Mouse (Mus musculus) embryo, embryonic 10.5 days (tissue): ENCODE results near the gene Micall1.
A peak's percentile ranks its signal among the peaks of the same experiment; 100 is the strongest.

ENCODE experiments used
- DNase-seq: peaks from one replicate; pipeline ENCODE4 v3.0.0-alpha.2; 2015; ENCODE audit warnings: low spot score

The Micall1 gene

DNA sequence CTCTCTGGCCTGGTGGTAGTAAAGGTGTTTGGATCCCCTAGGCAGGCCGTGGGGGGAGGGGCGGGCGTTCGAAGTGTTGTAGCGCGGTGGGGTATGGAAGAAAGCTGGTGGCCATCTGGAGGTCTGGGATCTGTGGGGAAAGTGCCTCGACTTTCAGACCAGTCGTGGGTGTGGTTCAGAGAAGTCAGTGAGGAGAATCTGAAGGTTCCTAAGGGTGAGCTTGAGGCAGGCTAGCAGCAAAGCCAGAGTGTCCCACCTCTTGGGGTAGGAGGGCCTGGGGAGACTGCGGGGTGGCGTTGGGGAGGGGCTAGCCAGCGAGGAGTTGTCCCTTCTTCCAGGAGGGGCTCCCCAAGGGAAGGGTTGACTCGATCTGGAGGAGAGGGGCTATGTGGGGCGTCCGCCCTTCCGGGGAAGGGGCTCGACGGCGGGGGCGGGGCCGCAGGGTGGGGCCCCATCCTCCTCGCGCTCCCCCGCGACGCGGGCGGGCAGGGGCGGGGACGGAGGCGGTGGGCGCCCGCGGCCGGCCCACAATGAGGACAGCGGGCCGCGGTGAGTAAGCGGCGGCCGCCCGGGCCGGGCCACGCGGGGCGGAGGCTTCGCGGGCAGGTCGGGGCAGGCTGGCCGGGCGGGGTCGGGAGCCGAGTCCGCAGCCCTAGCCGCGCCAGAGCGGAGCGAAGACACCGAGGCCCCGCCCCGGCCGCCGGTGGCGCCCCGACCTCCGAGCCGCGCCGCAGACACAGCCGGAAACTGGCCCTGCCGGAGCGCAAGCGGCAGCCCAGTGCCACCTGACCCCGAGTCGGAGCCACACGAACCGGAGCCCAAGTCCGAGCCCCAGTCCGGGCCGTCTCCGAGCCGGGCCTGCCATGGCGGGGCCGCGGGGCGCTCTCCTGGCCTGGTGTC, at the start of gene Micall1:
TSS of gene Micall1 (plus strand) at position 478 of the 900 bp plus-strand sequence.
- peak; percentile 77 for DNase-seq

DNA sequence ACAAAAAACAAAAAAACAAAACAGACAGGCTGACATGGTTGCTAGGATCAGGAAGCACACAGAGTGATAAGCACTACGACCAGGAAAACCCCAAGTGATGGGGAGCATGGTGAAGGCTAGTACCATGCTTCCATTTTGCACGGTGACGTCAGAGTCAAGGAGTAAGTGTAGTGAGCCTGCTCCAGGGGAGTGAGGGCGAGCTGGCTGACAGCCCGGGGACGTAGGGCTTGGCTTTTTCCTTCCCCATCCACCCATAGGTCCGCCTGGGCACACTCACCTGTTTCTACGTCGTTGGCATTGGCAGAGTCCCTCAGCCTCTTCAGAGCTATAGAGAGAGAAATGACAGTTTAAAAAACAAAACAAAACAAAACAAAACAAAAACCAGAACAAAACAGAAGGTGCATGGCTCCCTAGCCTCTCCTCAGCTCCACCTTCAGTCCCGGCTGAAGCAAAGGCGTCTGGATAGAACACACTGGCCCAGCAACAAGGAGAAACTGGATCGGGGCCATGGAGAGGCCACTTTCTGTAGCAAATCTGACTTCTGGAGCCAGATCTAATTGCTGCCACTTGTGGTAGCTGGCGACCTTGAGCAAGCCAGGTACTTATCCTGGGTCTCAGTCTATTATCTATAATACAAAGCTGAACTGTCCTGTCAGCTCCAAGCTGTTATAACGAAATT, 47.7 kb upstream of the Micall1 start:
- DNase-seq: no peak

DNA sequence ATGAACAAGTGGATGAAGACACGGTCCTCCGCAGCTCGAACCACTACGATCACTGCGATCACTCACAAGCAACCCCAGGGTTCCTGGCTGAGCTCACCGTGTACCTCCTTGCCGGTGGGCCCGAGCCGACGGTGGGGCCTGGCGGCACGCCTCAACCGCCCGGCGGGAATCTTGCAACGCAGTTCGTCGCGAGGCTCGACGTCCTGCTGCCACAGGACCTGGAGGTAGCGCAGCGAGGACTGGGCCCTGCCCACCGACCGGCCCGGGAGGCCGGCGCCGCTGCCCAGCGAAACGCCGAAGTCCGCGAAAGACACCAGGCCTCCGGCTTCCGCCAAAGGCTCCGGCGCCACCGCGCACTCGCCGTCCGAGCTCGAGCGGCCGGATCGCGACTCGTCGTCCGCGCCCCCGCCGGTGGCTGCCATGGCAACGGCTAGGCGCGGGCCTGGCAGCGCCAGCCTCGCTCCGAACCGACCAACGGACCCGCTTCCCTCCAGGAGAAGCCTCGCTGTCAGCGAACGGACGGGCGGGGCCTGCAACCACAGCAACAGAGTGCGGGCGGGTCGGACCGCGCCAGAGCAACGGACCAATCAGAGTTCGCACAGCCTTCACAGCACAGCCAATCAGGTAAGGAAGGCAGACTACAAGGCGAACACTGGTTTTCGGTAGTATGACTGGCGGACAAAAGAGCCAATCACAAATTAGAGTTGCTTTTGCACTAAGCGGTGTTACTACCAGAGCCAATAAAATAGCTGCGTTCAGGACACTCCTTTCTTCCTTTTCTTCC, 46.1 kb upstream of the Micall1 start, which contains the start of gene Ankrd54:
TSS of gene Ankrd54 (minus strand) at position 518 of the 784 bp plus-strand sequence.
- peak; percentile 100 for DNase-seq

GRCm38 (mm10) chr15:79063160-79063740, 45.4 kb upstream of the Micall1 start:
- no peak for DNase-seq

DNA sequence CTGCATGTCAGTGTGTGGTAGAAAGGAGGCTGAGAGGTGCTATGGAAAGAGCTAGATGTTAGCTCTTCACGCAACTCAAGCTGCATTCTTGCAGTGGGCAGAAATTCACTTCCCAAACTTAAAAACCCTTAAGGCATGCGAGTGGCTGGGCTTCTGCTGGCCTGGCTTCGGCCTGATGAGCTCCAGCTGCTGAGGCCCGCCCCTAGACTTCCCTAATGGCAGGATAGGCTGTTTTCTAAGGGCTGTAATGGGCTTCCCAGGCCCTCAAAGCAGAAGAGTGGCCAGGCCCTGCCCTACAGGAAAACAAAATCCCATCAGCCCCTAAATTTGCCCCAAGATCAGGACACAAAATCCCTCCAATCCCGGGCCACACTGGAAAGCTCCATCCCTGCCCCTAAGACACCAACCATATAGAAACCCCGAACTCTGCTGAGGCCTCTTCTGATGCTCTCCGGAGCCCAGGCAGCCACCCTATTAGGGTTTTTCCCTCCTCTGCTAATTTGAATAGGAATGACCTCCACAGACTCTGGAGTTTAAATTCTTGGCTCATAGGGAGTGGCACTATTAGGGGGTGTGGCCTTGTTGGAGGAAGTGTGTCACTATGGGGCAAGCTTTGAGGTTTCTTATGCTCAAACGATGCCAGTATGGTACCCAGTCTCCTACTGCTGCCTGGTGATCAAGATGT, 43.5 kb upstream of the Micall1 start:
- DNase-seq: no peak

- peak; percentile 45 for DNase-seq
These were observed 42.4 kb upstream of the Micall1 start for GRCm38 (mm10) chr15:79066276-79066675.

GRCm38 (mm10) chr15:79067631-79068030, 41.1 kb upstream of the Micall1 start:
- no peak for DNase-seq

- no peak for DNase-seq
These were observed 40.3 kb upstream of the Micall1 start for GRCm38 (mm10) chr15:79068416-79068815.

DNA sequence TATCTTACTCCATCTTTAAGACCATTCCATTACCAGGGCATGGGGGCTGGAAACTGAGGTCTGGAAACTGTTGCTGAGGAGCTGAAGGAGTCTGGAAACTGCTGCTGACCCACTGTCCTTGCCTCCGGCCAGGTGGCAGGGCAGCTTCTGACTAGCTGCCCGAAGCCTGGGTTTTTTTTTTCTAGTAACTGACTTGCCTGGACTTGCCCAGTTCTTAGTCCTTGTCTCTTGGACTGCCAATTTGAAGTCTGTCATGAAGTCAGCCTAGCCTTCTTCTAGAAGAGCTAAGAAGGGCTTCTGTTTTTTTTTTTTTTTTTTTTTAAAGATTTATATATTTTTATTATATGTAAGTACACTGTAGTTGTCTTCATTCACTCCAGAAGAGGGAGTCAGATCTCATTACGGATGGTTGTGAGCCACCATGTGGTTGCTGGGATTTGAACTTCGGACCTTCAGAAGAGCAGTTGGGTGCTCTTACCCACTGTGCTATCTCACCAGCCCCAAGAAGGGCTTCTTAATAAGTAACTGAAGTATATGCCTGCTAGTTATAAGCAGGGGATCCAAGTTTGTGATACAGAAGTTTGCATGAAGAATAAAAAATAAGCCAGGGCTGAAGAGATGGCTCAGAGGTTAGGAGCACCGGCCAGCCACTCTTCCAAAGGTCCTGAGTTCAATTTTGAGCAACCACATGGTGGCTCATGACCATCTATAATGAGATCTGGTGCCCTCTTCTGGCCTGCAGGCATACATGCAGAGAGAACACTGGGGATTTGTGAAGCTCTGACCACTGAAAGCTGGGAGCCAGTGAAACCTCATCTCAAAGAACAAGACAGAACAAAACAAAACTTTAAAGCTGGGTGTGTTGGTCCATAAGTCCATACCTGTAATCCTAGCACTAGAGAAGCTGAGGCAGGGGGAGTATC, 37.3 kb upstream of the Micall1 start:
- peak; percentile 69 for DNase-seq

- DNase-seq: no peak
These were observed 34.9 kb upstream of the Micall1 start for GRCm38 (mm10) chr15:79073752-79074151.

- peak; percentile 12 for DNase-seq
These were observed 34.3 kb upstream of the Micall1 start for GRCm38 (mm10) chr15:79074446-79074845.

DNA sequence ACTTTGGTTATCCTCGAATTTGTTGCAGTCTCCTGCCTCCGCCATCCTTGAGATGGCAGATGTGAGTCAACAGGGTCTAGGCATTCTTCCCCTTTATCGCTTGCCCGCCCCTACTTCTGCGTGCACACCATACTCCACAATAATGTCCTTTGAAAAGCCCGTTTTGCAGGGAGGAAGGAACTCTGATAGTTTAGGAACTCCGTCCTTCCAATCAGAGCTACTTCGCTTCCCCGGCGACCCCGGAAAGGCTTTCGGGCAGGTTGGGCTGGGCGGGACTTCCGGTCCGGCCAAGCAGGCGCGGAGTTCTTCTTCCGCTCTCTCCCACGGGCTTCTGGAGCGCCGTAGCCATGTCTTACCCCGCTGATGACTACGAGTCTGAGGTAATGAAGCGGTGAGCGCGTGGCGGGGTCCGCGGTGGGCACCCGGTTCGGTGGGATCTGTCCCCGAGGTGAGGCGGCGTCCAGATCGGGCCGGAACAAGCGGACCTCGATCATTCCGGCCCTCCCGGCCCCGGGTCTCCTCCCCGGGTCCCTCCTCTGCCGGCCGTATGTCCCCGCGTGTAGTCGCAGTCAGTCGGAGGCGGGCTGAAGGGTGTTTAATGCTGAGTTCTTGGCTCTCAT, 33.7 kb upstream of the Micall1 start, which contains the start of gene Eif3l:
TSS of gene Eif3l (plus strand) at position 267 of the 620 bp plus-strand sequence.
- peak; percentile 94 for DNase-seq

GRCm38 (mm10) chr15:79075658-79076365, 32.9 kb upstream of the Micall1 start:
- DNase-seq: no peak

DNA sequence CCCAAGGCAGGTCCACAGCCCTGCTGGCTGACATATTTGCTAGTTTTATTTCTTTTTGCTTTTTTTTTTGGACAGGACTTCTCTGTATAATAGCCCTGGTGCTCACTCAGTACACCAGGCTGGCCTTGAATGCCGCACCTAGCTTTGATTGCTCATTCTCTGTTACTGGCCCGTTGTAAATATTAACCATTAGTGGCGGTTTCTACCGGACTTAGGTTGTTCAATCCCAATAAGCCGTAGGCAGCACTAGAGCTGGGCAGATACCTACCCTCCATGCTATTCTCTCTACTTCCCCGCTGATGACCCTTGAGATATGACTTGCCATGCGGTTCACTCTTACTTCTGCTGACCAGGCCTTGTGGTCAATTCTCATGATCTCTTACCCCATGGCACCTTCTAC, 29.1 kb upstream of the Micall1 start:
- no peak for DNase-seq

DNA sequence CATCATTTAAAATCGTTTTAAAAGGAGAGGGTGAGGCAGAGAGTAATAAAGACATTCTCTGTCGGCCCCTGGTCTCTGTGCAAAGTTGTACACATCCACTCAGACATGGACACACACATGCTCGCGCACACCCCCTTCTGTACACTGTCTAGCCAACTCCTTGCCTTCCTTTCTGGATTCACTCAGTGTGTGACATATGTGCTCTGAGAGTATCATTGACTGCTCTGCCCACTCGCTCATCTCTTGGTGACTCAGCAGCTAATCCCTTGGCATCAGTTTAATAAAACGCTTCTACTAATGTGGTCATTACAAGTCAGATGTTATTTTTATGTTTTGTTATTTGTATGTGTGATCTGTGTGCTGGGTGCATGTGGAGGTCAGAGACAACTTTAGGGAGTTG, 16.4 kb upstream of the Micall1 start:
- no peak for DNase-seq

- DNase-seq: no peak
These were observed 15.4 kb upstream of the Micall1 start for GRCm38 (mm10) chr15:79093083-79093839.

DNA sequence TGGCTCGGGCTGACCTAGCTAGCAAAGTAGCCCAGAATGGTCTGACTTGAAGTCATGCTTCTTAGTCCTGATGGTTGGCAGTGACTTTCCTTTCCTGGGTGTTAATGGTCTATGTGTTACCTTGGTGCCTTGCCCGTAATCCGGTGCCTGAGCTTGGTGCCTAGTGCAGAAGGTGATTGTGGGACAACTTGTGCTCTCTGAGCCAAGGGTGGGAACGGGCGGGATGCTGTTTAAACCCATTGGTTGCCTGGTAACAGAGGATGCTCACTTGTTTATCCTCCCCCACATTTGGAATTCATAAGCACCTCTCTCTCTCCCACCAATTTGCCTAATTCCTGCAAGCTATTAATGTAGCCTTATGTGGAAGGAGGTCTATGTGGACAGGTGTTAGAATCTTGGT, 13.2 kb upstream of the Micall1 start:
- no peak for DNase-seq

DNA sequence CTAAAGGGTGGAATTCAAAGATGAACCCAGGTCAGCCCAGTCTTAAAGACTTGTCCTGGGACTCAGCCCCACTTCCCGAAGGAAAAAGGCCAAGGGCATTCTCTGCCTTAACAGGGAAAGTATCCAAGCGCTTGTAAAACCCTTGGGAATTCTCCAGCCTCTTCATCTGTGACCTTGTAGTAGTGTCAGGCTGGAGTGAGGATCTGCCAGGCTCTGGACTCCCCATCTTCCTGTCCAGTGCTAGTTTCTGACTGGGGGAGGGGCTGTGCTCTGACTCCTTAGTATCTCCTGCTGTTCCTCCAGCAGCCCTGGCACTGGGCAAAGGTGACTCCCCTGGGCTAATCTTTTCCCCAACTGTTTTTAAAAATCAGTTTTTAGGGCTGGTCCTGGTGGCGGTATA, 12.1 kb upstream of the Micall1 start:
- no peak for DNase-seq
